ENCODE assay signal across 8 mouse cellular contexts in genomic region chr9:62980162-62980776, GRCm38 (mm10). TPM values are rescaled to one million over a fixed set of nuclear protein-coding genes. Genes with fewer than 3 reads are reported as not detected.
DNase-seq lines count a peak whose midpoint lies in the region; ATAC-seq lines count a peak whose summit lies in the region.

No protein-coding gene starts in this region.

- H3K4me3 ChIP-seq in heart, embryonic 15.5 days, result peak overlapping the region; percentile 99
- H3K4me3 ChIP-seq in lung, embryonic 16.5 days (ENCODE audit: low read length), result peak overlapping the region; percentile 99

- peak; percentile 74 for ATAC-seq in heart, embryonic 15.5 days (replicated peaks; ENCODE audit: insufficient number of reproducible peaks, insufficient read depth, low FRiP score, low read depth)
- peak; percentile 80 for ATAC-seq in lung, embryonic 16.5 days (ENCODE audit: low read depth)

- H3K36me3 ChIP-seq in heart, embryonic 15.5 days, result no peaks in the 10 kb centered on the region
- no peaks in the 10 kb centered on the region for H3K36me3 ChIP-seq in lung, embryonic 16.5 days (ENCODE audit: control insufficient read depth, insufficient read depth, low read length)

- peak overlapping the region; percentile 98 for H3K27ac ChIP-seq in heart, embryonic 15.5 days
- peak overlapping the region; percentile 99 for H3K27ac ChIP-seq in lung, embryonic 16.5 days (ENCODE audit: low read length)

- H3K9me3 ChIP-seq in heart, embryonic 15.5 days (replicated peaks), result no peaks in the 10 kb centered on the region
- no peaks in the 10 kb centered on the region; the same call in 1 of the 2 replicates for H3K9me3 ChIP-seq in lung, embryonic 16.5 days (ENCODE audit: control insufficient read depth, low read length)

- peak overlapping the region; percentile 97 for H3K9ac ChIP-seq in heart, embryonic 15.5 days
- peak overlapping the region; percentile 98 for H3K9ac ChIP-seq in lung, embryonic 16.5 days (ENCODE audit: low read length)

- H3K4me1 ChIP-seq in heart, embryonic 15.5 days (replicated peaks), result peaks cover 20% of the 10 kb centered on the region
- peaks cover 16% of the 10 kb centered on the region for H3K4me1 ChIP-seq in lung, embryonic 16.5 days (replicated peaks; ENCODE audit: control insufficient read depth, insufficient read depth, low read length)

- DNase-seq in thymus, adult 18-20 months, result peak; percentile 45 to 68
- DNase-seq in thymus, postnatal 0 days (ENCODE audit: low spot score), result no peak
- DNase-seq in embryo, embryonic 11 days, result peak; percentile 73
- DNase-seq in kidney, postnatal 25 days, result peak; percentile 25 to 65
- peak; percentile 16 for DNase-seq in ovary, postnatal 10 days (ENCODE audit: low spot score)
- peak; percentile 85 for DNase-seq in thymus, postnatal 4 days

- H3K27me3 ChIP-seq in heart, embryonic 15.5 days, result no peaks in the 10 kb centered on the region
- H3K27me3 ChIP-seq in lung, embryonic 16.5 days (ENCODE audit: control insufficient read depth, insufficient read depth, low read depth, low read length), result no peaks in the 10 kb centered on the region

- under 1% methylated on average over 52 of the region's 63 CpGs for WGBS in heart, embryonic 15.5 days
- WGBS in lung, embryonic 16.5 days, result under 1% methylated on average over 49 of the region's 63 CpGs

- peak overlapping the region; percentile 83 for H3K4me2 ChIP-seq in heart, embryonic 15.5 days
- peak overlapping the region; percentile 82 for H3K4me2 ChIP-seq in lung, embryonic 16.5 days (ENCODE audit: low read depth, low read length)

RNA-seq across cellular contexts. Expression of gene Pias1, which starts 7.5 kb away (rescaled TPM):
- polyA plus RNA-seq in thymus, postnatal 0 days (2015; fragmentation: Nextera tagmentation; extraction: Ambion mirVana), result 53.0 and 57.8 TPM in 2 replicates
- polyA plus RNA-seq in heart, embryonic 15.5 days (2015; fragmentation: Nextera tagmentation; extraction: Ambion mirVana), result 39.2 and 41.9 TPM in 2 replicates
- 88.7 and 91.8 TPM in 2 replicates for polyA plus RNA-seq in lung, embryonic 16.5 days (2015; fragmentation: Nextera tagmentation; extraction: Ambion mirVana)
